Mouse (Mus musculus) left cerebral cortex, adult 9 months (tissue): ENCODE measurements around the gene Foxb2.
A peak's percentile ranks its signal among the peaks of the same experiment; 100 is the strongest.
"Not testable (repeated sequence)": the region's sequence is repeated elsewhere in the genome, so short reads cannot be mapped to it uniquely, and the experiment has no call there.

Experiments
- DNase-seq, 2 experiments: peaks; one replicate each; pipeline ENCODE4 v3.0.0; 2022; ENCODE audit warnings: low spot score in 2 of 2

Foxb2 gene

GRCm38 (mm10) chr19:16873221-16873861 lies at the start of gene Foxb2:
Gene Foxb2 (minus strand): TSS chr19:16873805.
- no peak for DNase-seq

- DNase-seq = no peak
Observed at GRCm38 (mm10) chr19:16911507-16911906, 37.9 kb upstream of the Foxb2 start.

GRCm38 (mm10) chr19:16903106-16903505 lies 29.5 kb upstream of the Foxb2 start:
- DNase-seq = no peak

- peak in 1 of 2 experiments; percentile 10 for DNase-seq
Observed at GRCm38 (mm10) chr19:16899716-16900115, 26.1 kb upstream of the Foxb2 start.

GRCm38 (mm10) chr19:16898576-16898975 lies 25.0 kb upstream of the Foxb2 start:
- no peak for DNase-seq

- DNase-seq = no peak
Observed at GRCm38 (mm10) chr19:16876458-16876770, 2.8 kb upstream of the Foxb2 start.

GRCm38 (mm10) chr19:16875631-16876457 lies 2.2 kb upstream of the Foxb2 start:
- DNase-seq = no peak

- no peak for DNase-seq
Observed at GRCm38 (mm10) chr19:16874991-16875540, 1.5 kb upstream of the Foxb2 start.

DNA sequence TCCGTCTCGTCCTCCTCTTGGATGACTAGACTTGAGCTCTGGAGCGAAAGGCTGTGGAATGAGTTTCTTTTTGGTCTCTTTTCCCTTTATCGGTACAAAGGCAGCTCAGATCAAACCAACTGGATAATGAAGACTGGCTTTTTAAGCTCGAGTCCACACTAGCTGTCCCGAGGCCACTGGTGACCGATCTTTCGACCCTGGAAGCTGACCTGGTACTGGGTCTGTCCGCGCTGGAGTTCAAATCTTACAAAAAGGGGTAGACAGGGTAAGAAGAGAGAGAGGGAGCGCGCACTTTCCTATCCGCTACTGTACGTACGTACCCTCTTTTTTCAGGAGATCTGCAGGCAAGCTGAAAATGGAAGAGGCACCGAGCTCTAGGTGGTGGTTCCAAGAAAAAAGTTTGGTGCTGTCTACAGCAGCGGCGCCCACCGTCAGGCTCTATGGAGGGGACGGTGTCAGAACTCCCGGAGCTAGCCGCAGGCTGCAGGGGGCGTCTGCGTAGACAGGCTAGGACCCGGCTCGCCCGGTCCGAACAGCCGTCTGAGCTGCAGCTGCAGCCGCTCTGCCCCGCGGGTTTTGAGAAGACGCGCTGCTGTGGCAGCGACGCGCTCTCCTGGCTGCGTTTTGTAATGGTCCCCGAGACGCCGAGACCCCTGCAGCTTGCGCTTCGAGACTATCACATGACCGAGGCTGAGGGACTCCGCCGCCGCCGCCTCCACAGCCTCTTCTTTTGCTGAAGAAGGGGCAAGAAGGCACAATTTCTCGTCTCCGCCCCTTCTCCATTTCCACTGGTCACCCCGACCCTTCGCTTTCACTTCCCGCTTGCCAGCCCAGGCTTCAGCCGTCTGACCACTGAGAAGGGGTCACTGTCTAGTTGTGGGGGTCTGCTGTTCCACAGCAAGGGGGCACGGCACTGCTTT lies 597 bp upstream of the Foxb2 start:
- DNase-seq = no peak

DNA sequence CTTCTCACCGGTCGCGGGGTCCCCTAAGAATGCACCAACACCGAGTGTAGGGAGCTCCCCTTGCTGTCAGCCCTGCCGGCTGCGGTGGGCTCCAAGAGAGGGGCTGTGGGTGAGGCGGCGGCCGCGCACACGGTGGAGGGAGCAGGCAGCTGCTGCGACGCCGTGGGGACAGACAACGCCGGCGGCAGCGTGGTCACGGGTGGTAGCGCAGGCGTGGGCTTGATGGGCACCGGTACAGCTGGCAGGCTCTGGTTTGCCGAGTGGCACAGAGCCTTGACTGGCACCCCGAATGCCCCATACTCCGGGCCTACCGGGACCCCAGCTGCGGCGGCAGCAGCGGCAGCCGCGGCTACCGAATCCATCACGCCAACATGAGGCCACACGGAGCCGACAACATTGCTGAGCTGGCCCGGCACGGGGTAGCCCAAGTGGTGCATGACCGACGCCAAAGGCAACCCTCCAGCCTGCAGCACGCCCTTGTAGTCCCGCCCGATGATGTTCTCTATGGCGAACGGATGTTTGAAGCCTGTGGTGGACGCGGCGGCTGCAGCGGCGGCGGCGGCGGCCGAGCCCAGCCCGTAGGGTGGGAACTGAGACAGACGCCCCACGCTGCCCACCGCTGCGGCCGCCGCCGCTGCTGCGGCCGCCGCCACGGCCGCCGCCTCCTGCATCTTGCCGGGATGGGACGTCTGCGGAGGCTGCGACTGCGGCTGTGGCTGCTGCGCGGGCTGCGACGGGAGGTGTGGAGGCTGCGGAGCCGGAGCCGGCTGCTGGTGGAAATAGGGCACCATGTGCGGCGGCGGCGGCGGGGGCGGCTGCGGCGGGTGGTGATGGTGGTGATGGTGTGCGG lies 1.0 kb downstream of the Foxb2 start:
- no peak for DNase-seq

- no peak for DNase-seq
Observed at GRCm38 (mm10) chr19:16871192-16871760, 2.3 kb downstream of the Foxb2 start.

DNA sequence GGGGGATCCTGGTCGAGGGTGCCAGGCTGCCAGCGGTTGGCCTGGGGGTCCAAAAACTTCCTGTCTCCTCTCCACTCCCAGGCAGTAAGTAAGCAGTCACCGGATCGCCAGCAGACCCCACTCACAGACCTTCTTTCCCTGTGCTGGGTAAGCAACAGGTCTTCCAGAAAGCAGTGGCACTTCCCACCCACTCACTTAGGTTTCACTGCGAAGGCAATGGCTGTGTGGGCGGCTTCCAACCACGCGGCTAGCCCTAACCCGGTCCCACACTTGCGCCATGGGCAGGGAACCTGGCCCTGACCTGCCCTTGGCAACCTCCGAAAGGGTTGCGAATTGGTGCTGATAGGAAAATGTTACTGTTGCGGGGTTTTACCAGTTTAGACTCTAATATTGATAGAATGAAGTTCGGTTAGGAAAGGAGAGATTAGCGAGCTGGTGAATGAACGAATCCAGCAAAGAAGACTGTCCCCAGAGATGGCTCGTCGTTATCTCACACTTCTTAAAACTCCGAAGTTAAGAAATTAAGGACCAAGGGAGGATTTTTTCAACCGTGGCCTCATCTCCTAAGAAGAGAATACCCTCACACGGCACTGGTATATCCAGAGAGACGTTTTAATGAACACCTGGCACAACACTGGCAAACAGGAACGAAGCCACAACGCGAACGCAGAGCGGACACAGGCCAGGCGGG lies 3.0 kb downstream of the Foxb2 start:
- DNase-seq = no peak

- DNase-seq = no peak
Observed at GRCm38 (mm10) chr19:16868534-16868933, 5.1 kb downstream of the Foxb2 start.

DNA sequence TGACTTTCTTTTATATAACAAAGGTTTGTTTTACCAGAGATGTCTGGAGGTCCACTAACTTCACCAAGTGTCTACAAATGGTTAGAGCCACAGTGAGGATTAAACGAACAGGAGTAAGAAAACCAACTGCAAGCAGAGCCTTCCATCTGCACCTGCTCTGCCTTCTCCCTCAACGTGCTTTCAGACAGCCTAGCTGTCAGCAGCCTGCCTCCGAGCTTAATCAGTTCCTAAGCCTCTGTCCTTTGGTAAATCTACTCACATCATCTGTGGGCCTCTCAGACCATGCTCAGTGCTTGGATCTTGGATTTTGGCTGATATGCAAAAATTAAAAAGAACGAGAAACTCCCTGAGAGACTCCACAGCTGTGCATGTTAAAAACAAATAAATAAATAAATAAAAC lies 15.0 kb downstream of the Foxb2 start:
- no peak for DNase-seq

DNA sequence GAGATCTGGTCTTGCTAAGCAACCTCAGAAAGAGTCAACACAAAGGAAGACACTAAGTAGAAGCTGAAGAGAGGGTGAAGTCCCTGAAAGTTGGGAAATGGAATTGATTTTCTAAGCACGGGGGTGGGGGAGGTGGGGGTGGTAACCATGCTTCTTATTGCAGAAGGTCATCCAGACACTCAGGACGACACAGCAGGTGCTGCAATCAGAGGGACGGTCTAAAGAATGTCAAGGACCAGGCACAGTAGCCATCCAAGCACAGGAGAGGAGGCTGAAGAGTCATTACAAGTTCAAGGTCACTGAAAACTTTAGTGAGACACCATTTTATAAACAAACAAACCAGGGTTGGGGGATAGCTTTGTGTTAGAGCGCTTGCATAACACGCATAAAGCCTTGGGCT lies 16.9 kb downstream of the Foxb2 start:
- DNase-seq = no peak

- DNase-seq = not testable (repeated sequence)
Observed at GRCm38 (mm10) chr19:16844091-16844490, 29.5 kb downstream of the Foxb2 start.

DNA sequence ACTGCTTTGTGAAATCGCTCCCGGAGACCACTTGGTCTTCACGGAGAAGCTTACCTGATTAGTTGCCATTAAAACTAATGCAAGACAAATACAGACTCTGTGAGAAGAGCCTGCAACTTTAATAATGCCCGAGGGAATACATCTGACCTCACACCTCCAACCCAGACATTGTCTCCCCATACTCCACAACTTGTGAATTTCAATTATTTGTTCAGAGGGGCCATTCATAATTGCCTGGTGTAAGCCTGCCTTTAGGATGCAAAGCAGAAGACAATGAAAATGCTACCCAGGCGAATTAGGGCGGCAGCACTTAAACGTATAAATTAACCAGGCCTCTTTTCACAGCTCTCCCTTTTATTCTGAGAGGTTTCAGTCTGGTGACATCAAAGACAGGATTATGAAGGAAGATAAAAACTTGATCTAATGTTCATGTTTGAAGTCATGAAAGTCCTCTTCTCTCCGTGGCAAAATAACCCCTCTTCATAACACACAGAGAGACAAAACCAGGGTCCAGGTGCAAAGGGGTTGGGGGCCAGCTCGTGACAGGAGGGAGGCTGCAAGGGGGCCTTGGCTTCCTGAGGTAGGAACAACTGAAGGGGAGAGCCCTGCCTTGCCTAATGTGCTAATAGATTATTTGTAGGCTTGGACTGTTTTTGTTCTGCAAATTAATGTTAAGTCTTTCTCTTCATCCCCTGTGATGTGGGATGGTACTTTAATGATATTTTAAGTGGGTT lies 31.9 kb downstream of the Foxb2 start:
- no peak for DNase-seq

DNA sequence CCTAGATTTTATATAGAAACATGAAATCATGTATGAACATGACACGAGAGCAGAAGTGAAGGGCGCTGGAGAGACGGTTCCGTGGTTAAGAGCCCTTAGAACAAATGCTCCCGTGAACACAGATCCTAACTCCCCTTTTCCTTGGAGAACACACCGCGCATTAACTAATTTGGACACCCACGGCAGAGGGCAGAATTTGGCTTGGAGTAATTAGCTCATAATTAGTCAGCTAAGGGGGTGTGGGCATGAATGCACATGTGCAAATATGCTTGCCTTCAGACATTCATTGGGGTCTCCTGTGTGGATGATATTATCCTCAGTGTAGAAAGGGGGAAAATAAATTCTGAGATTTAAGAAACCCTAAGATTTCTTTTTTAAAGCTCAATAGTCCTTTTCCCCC lies 32.6 kb downstream of the Foxb2 start:
- DNase-seq = no peak

DNA sequence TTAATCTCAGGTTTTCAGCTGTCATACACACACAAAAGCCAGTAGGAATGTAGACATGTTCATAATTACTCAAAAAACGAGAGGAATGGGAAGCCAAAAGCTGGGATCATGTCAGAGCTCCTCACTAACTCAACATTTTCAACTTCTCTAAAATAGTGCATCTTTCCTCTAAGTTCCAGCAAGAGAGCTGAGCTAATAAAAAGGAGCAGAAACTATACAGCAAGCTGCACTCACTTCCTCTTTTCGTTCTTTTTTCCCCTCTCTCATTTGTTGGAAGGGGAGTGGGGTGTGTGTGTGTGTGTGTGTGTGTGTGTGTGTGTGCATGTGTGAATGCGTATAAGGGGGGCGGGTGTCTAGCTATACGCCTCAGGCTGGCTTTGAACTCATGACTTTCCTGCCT lies 45.9 kb downstream of the Foxb2 start:
- DNase-seq = no peak

DNA sequence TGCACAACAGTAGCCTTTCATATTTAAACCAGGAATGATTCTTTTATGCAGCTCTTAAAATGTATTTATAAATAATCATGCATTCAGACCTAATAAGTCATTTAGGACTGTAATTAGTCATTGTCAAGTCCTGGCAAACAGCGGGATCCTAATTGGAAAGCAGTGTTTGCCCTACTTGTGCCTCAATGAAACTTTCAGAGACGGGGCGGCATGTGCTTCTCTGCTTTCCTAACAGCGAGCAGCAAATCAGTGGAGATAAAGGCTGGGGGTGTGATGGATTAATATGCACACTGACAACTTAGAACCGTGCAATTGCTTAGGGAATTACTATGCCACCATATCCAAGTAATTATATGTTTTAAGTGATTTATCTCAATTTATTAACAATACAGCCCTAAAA lies 48.4 kb downstream of the Foxb2 start:
- DNase-seq = no peak
